Comparison of ENCODE assay signal across 21 mouse cellular contexts in the genomic region with DNA sequence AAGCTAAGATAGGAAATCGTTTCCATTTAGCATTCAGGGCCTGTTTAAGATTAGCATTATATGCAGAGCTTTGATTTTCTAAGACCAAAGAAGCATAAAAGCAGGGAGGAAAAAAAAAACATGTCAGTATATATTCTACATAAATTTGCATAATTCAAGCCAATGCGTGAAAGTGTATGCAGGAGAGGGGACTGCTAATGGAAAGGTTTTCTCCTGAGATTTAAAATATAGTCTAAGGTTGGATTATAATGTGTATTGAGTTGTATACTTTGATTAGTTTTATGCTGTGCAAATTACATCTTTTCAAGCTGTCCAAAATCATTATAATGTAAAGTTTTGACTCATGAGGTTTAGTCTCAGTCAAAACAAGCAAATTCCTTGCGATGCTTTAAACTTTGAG. TPM values are rescaled to one million over a fixed set of nuclear protein-coding genes. Genes with fewer than 3 reads are reported as not detected.
DNase-seq lines count a peak whose midpoint lies in the region; ATAC-seq and TF ChIP-seq lines count a peak whose summit lies in the region.
"Had no signal": no experiment of that assay in that cellular context is flagged by ENCODE, and none has a peak within 500 bp of the region (broad histone marks: within the 10 kb centered on the region; RNA-seq: fewer than 3 reads in every experiment).

No protein-coding gene starts in this region.

- no peak overlapping the region for H3K9ac ChIP-seq in forebrain, embryonic 14.5 days (ENCODE audit: low read length)
- no peak overlapping the region for H3K9ac ChIP-seq in forebrain, embryonic 16.5 days (replicated peaks; ENCODE audit: low read depth, low read length)
- no peak overlapping the region for H3K9ac ChIP-seq in forebrain, embryonic 11.5 days (ENCODE audit: low read length)
- H3K9ac ChIP-seq in midbrain, embryonic 14.5 days (replicated peaks; ENCODE audit: low read length): no peak overlapping the region
- no peak overlapping the region for H3K9ac ChIP-seq in midbrain, embryonic 15.5 days
- H3K9ac ChIP-seq: embryonic facial prominence, embryonic 13.5 days; embryonic facial prominence, embryonic 15.5 days had no signal

- H3K4me3 ChIP-seq in forebrain, embryonic 14.5 days (ENCODE audit: low read depth, low read length): no peak overlapping the region
- no peak overlapping the region for H3K4me3 ChIP-seq in forebrain, embryonic 10.5 days
- no peak overlapping the region for H3K4me3 ChIP-seq in forebrain, embryonic 16.5 days (replicated peaks; ENCODE audit: low read length)
- H3K4me3 ChIP-seq in forebrain, embryonic 11.5 days (ENCODE audit: low read depth, low read length): no peak overlapping the region
- no peak overlapping the region for H3K4me3 ChIP-seq in midbrain, embryonic 14.5 days (replicated peaks; ENCODE audit: low read depth, low read length)
- no peak overlapping the region for H3K4me3 ChIP-seq in midbrain, embryonic 15.5 days
- H3K4me3 ChIP-seq: embryonic facial prominence, embryonic 13.5 days; embryonic facial prominence, embryonic 15.5 days; erythroblast, embryonic 14.5 days; gastrocnemius, adult 2 months had no signal

- H3K27me3 ChIP-seq in forebrain, embryonic 14.5 days (replicated peaks; ENCODE audit: control insufficient read depth, insufficient read depth, low read length): no peaks in the 10 kb centered on the region
- H3K27me3 ChIP-seq in forebrain, embryonic 10.5 days (ENCODE audit: poor library complexity, severe bottlenecking): no peaks in the 10 kb centered on the region
- no peaks in the 10 kb centered on the region for H3K27me3 ChIP-seq in forebrain, embryonic 16.5 days (replicated peaks; ENCODE audit: control insufficient read depth, insufficient read depth, low read length)
- no peaks in the 10 kb centered on the region for H3K27me3 ChIP-seq in forebrain, embryonic 11.5 days (ENCODE audit: control insufficient read depth, insufficient read depth, low read length)
- no peaks in the 10 kb centered on the region for H3K27me3 ChIP-seq in midbrain, embryonic 14.5 days (ENCODE audit: control insufficient read depth, insufficient read depth, low read length)
- H3K27me3 ChIP-seq in midbrain, embryonic 15.5 days (replicated peaks): no peaks in the 10 kb centered on the region
- H3K27me3 ChIP-seq: embryonic facial prominence, embryonic 13.5 days; embryonic facial prominence, embryonic 15.5 days had no signal

- no peak overlapping the region for H3K27ac ChIP-seq in forebrain, embryonic 14.5 days (ENCODE audit: low read depth, low read length)
- no peak overlapping the region for H3K27ac ChIP-seq in forebrain, embryonic 10.5 days
- H3K27ac ChIP-seq in forebrain, embryonic 16.5 days (ENCODE audit: low read length): no peak overlapping the region
- H3K27ac ChIP-seq in forebrain, embryonic 11.5 days (ENCODE audit: low read depth, low read length): no peak overlapping the region
- H3K27ac ChIP-seq in midbrain, embryonic 14.5 days (replicated peaks; ENCODE audit: low read depth, low read length): no peak overlapping the region
- no peak overlapping the region for H3K27ac ChIP-seq in midbrain, embryonic 15.5 days
- H3K27ac ChIP-seq: embryonic facial prominence, embryonic 13.5 days; embryonic facial prominence, embryonic 15.5 days; gastrocnemius, adult 2 months had no signal

- H3K4me2 ChIP-seq in forebrain, embryonic 14.5 days (ENCODE audit: low read length): no peak overlapping the region
- H3K4me2 ChIP-seq in forebrain, embryonic 16.5 days (ENCODE audit: low read length): no peak overlapping the region
- H3K4me2 ChIP-seq in forebrain, embryonic 11.5 days (ENCODE audit: low read depth, low read length, severe bottlenecking): no peak overlapping the region
- H3K4me2 ChIP-seq in midbrain, embryonic 14.5 days (ENCODE audit: low read length): no peak overlapping the region
- no peak overlapping the region for H3K4me2 ChIP-seq in midbrain, embryonic 15.5 days
- H3K4me2 ChIP-seq: embryonic facial prominence, embryonic 13.5 days; embryonic facial prominence, embryonic 15.5 days had no signal

- no peaks in the 10 kb centered on the region for H3K4me1 ChIP-seq in forebrain, embryonic 14.5 days (ENCODE audit: control insufficient read depth, insufficient read depth, low read length)
- H3K4me1 ChIP-seq in forebrain, embryonic 10.5 days: no peaks in the 10 kb centered on the region
- H3K4me1 ChIP-seq in forebrain, embryonic 16.5 days (replicated peaks; ENCODE audit: control insufficient read depth, insufficient read depth, low read length): no peaks in the 10 kb centered on the region; the same call in 1 of the 2 replicates
- H3K4me1 ChIP-seq in forebrain, embryonic 11.5 days (replicated peaks; ENCODE audit: control insufficient read depth, insufficient read depth, low read length): no peaks in the 10 kb centered on the region
- H3K4me1 ChIP-seq in midbrain, embryonic 14.5 days (ENCODE audit: control insufficient read depth, insufficient read depth, low read length): no peaks in the 10 kb centered on the region
- H3K4me1 ChIP-seq in midbrain, embryonic 15.5 days: no peaks in the 10 kb centered on the region
- H3K4me1 ChIP-seq: embryonic facial prominence, embryonic 13.5 days; embryonic facial prominence, embryonic 15.5 days had no signal

- 57% methylated on average over 3 of the region's 3 CpGs for WGBS in forebrain, embryonic 14.5 days
- WGBS in forebrain, embryonic 10.5 days: 88% methylated on average over 3 of the region's 3 CpGs
- WGBS in forebrain, embryonic 16.5 days: 41% methylated on average over 3 of the region's 3 CpGs
- 81% methylated on average over 3 of the region's 3 CpGs for WGBS in forebrain, embryonic 11.5 days
- 29% methylated on average over 3 of the region's 3 CpGs for WGBS in midbrain, embryonic 14.5 days
- 40% methylated on average over 3 of the region's 3 CpGs for WGBS in midbrain, embryonic 15.5 days

- no peaks in the 10 kb centered on the region for H3K9me3 ChIP-seq in forebrain, embryonic 14.5 days (replicated peaks; ENCODE audit: control insufficient read depth, low read length)
- no peaks in the 10 kb centered on the region for H3K9me3 ChIP-seq in forebrain, embryonic 10.5 days
- H3K9me3 ChIP-seq in forebrain, embryonic 16.5 days (ENCODE audit: control insufficient read depth, low read length): no peaks in the 10 kb centered on the region
- no peaks in the 10 kb centered on the region for H3K9me3 ChIP-seq in forebrain, embryonic 11.5 days (ENCODE audit: control insufficient read depth, low read length)
- no peaks in the 10 kb centered on the region for H3K9me3 ChIP-seq in midbrain, embryonic 14.5 days (ENCODE audit: control insufficient read depth, low read length)
- H3K9me3 ChIP-seq in midbrain, embryonic 15.5 days: no peaks in the 10 kb centered on the region
- H3K9me3 ChIP-seq: embryonic facial prominence, embryonic 13.5 days; embryonic facial prominence, embryonic 15.5 days had no signal

- TF ChIP-seq POLR2A in brain, embryonic 14.5 days (IDR thresholded peaks at IDR 0.05; ENCODE audit: borderline replicate concordance, extremely low read depth, insufficient read depth, insufficient read length, poor library complexity, severe bottlenecking): no peak

- 0 out of 2 replicates have a peak, but pooled peaks have one; percentile 37 for ATAC-seq in forebrain, embryonic 14.5 days
- ATAC-seq in forebrain, embryonic 16.5 days: peak; percentile 52; the same call in 1 of the 2 replicates
- no peak for ATAC-seq in forebrain, embryonic 11.5 days (replicated peaks; ENCODE audit: low FRiP score)
- ATAC-seq in midbrain, embryonic 14.5 days (ENCODE audit: low FRiP score, low TSS enrichment): peak; percentile 34; the same call in 1 of the 2 replicates
- ATAC-seq in midbrain, embryonic 15.5 days (replicated peaks): no peak

- no peaks in the 10 kb centered on the region for H3K36me3 ChIP-seq in forebrain, embryonic 14.5 days (ENCODE audit: control insufficient read depth, insufficient read depth, low read length)
- no peaks in the 10 kb centered on the region for H3K36me3 ChIP-seq in forebrain, embryonic 10.5 days (replicated peaks)
- H3K36me3 ChIP-seq in forebrain, embryonic 16.5 days (ENCODE audit: control insufficient read depth, insufficient read depth): no peaks in the 10 kb centered on the region
- no peaks in the 10 kb centered on the region for H3K36me3 ChIP-seq in forebrain, embryonic 11.5 days (ENCODE audit: control insufficient read depth, insufficient read depth, low read length)
- no peaks in the 10 kb centered on the region for H3K36me3 ChIP-seq in midbrain, embryonic 14.5 days (ENCODE audit: control insufficient read depth, insufficient read depth, low read length)
- H3K36me3 ChIP-seq in midbrain, embryonic 15.5 days (replicated peaks): no peaks in the 10 kb centered on the region
- H3K36me3 ChIP-seq: embryonic facial prominence, embryonic 13.5 days; embryonic facial prominence, embryonic 15.5 days had no signal

- TF ChIP-seq CTCF in brain, embryonic 14.5 days (IDR thresholded peaks at IDR 0.05; ENCODE audit: borderline replicate concordance, extremely low read depth, insufficient read depth, insufficient read length): no peak

- DNase-seq in forebrain, embryonic 14.5 days (ENCODE audit: low spot score): peak; percentile 34
- no peak for DNase-seq in forebrain, embryonic 10.5 days (ENCODE audit: extremely low spot score, low spot score)
- no peak for DNase-seq in forebrain, embryonic 11.5 days (ENCODE audit: low spot score)
- DNase-seq in midbrain, embryonic 14.5 days: peak; percentile 35
- DNase-seq in brain, embryonic 14.5 days (ENCODE audit: low read depth): peak; percentile 44
- DNase-seq in cerebellum, adult 11 months: no peak
- DNase-seq: adrenal gland, adult 2 months; adrenal gland, postnatal 10 days; adrenal gland, postnatal 25 days; cerebellum, adult 18-20 months; cerebellum, adult 8-10 months; cerebellum, adult 9-11 months; cerebellum, postnatal 14 days; cerebellum, postnatal 36 days; embryo, embryonic 11 days; gastrocnemius, adult 2 months had no signal

RNA-seq across cellular contexts. Expression of a gene that starts 58.6 kb away (rescaled TPM):
- polyA plus RNA-seq in forebrain, embryonic 14.5 days (2014; fragmentation: Nextera tagmentation; extraction: Ambion mirVana): 5.8 and 7.7 TPM in 2 replicates
- polyA plus RNA-seq in forebrain, embryonic 10.5 days (2016; fragmentation: Nextera tagmentation; extraction: Ambion mirVana): 9.3 and 9.8 TPM in 2 replicates
- 7.8 and 9.8 TPM in 2 replicates for polyA plus RNA-seq in forebrain, embryonic 16.5 days (2015; fragmentation: Nextera tagmentation; extraction: Ambion mirVana)
- 8.1 and 9.2 TPM in 2 replicates for polyA plus RNA-seq in forebrain, embryonic 11.5 days (2014; fragmentation: Nextera tagmentation; extraction: Ambion mirVana)
- polyA plus RNA-seq in midbrain, embryonic 14.5 days (2014; fragmentation: Nextera tagmentation; extraction: Ambion mirVana): 5.0 and 7.7 TPM in 2 replicates
- polyA plus RNA-seq in midbrain, embryonic 15.5 days (2015; fragmentation: Nextera tagmentation; extraction: Ambion mirVana): 7.6 and 8.5 TPM in 2 replicates
- polyA plus RNA-seq in brain, embryonic 14.5 days (2012; rRNA removed): 8.2 and 8.5 TPM in 2 replicates
- polyA plus RNA-seq: erythroblast, embryonic 14.5 days had no signal

Comparison
In these comparisons a context has a peak if more than half of its experiments do, and no peak if none do; other contexts are left out.
1. ATAC-seq: peak in forebrain, embryonic 14.5 days (single experiment), forebrain, embryonic 16.5 days (single experiment) and midbrain, embryonic 14.5 days (single experiment); none in forebrain, embryonic 11.5 days (single experiment) and midbrain, embryonic 15.5 days (single experiment).
2. DNase-seq: peak in forebrain, embryonic 14.5 days (single experiment), midbrain, embryonic 14.5 days (single experiment) and brain, embryonic 14.5 days (single experiment); none in forebrain, embryonic 10.5 days (single experiment), forebrain, embryonic 11.5 days (single experiment) and cerebellum, adult 11 months (single experiment).